Mouse (Mus musculus) CH12.LX (cell line): ENCODE measurements around the gene Xlr3b. TPM values are rescaled to one million over a fixed set of nuclear protein-coding genes. Genes with fewer than 3 reads are reported as not detected.
"Not testable (repeated sequence)": the region's sequence is repeated elsewhere in the genome, so short reads cannot be mapped to it uniquely, and the experiment has no call there.

Experiments
- DNase-seq: peaks from one replicate; pipeline ENCODE4 v3.0.0-alpha.2; 2013; ENCODE audit errors: extremely low read depth
- H3K27ac ChIP-seq: 2 replicates; pipeline ENCODE4 v1.5.1; 2012; ENCODE audit warnings: low read depth, mild to moderate bottlenecking, control low read depth, moderate library complexity; ENCODE audit not compliant: insufficient read depth
- H3K27me3 ChIP-seq: replicated peaks from 2 replicates; pipeline ENCODE3; 2012; ENCODE audit warnings: inconsistent platforms
- H3K36me3 ChIP-seq, 2 experiments: replicated peaks in 1 of 2; 2 replicates each; pipeline versions ENCODE3 to v1.6.1; 2012; ENCODE audit warnings: inconsistent platforms in 1 of 2, low read length in 1 of 2, mild to moderate bottlenecking in 1 of 2, mixed read lengths in 1 of 2, moderate library complexity in 1 of 2; ENCODE audit not compliant: control insufficient read depth in 1 of 2, insufficient read depth in 1 of 2
- H3K4me1 ChIP-seq, 2 experiments: 2 replicates each; pipeline ENCODE4 v1.6.1; 2012; ENCODE audit warnings: inconsistent platforms in 1 of 2, moderate library complexity in 1 of 2; ENCODE audit not compliant: insufficient read depth in 2 of 2, control insufficient read depth in 1 of 2
- H3K4me2 ChIP-seq: 2 replicates; pipeline ENCODE4 v1.6.1; 2012; ENCODE audit warnings: low read depth, mild to moderate bottlenecking, control low read depth; ENCODE audit not compliant: poor library complexity, insufficient read depth, severe bottlenecking
- H3K4me3 ChIP-seq, 3 experiments: fragments of 150-350 bp in 1 of 3; sonication (generic) in 1 of 3; replicated peaks in 1 of 3; 2 replicates each; pipeline versions ENCODE3 to v1.5.1; 2011 to 2012; ENCODE audit warnings: low read depth in 2 of 3, low read length in 2 of 3, mild to moderate bottlenecking in 2 of 3, moderate library complexity in 2 of 3, control low read depth in 1 of 3, improper control_type of control experiment in 1 of 3, inconsistent platforms in 1 of 3, mixed read lengths in 1 of 3; ENCODE audit not compliant: poor library complexity in 1 of 3
- H3K79me2 ChIP-seq: replicated peaks from 2 replicates; pipeline ENCODE4 v1.6.1; 2012; ENCODE audit warnings: mild to moderate bottlenecking, moderate library complexity; ENCODE audit not compliant: control insufficient read depth, poor library complexity, insufficient read depth, severe bottlenecking; ENCODE audit errors: extremely low read depth
- H3K9ac ChIP-seq: 2 replicates; pipeline ENCODE4 v1.6.1; 2012; ENCODE audit warnings: low read depth, mild to moderate bottlenecking, control low read depth, moderate library complexity; ENCODE audit not compliant: insufficient read depth
- H3K9me3 ChIP-seq: replicated peaks from 2 replicates; pipeline ENCODE3; 2012; ENCODE audit warnings: low read length, inconsistent platforms, mixed read lengths
- EP300 ChIP-seq: IDR thresholded peaks from 2 replicates; pipeline ENCODE4 v1.6.1; 2011; ENCODE audit warnings: low read length, improper control_type of control experiment
- IRF4 ChIP-seq: IDR thresholded peaks from 2 replicates; pipeline ENCODE4 v1.6.1; 2014; ENCODE audit warnings: low read depth, mild to moderate bottlenecking, inconsistent platforms, low read length, improper control_type of control experiment
- JUN ChIP-seq: IDR thresholded peaks from 2 replicates; pipeline ENCODE4 v1.6.1; 2011; ENCODE audit warnings: low read depth, mild to moderate bottlenecking, low read length, improper control_type of control experiment, moderate library complexity; ENCODE audit not compliant: insufficient read depth
- JUND ChIP-seq: conservative IDR thresholded peaks from 2 replicates; pipeline ENCODE4 v1.6.1; 2011; ENCODE audit warnings: low read depth, low read length, improper control_type of control experiment
- NRF1 ChIP-seq: IDR thresholded peaks from 2 replicates; pipeline ENCODE4 v1.6.1; 2014; ENCODE audit warnings: low read depth, mild to moderate bottlenecking, inconsistent platforms, low read length, improper control_type of control experiment, moderate library complexity
- PAX5 ChIP-seq: IDR thresholded peaks from 2 replicates; pipeline ENCODE4 v1.6.1; 2012; ENCODE audit warnings: low read length, inconsistent platforms, mixed read lengths
- POLR2A ChIP-seq: IDR thresholded peaks from 2 replicates; pipeline ENCODE4 v1.6.1; 2011; ENCODE audit warnings: low read depth, mild to moderate bottlenecking, improper control_type of control experiment, low read length
- POLR2AphosphoS2 ChIP-seq: IDR thresholded peaks from 2 replicates; pipeline ENCODE4 v1.6.1; 2011; ENCODE audit warnings: low read depth, low read length, improper control_type of control experiment
- SMC3 ChIP-seq: IDR thresholded peaks from 2 replicates; pipeline ENCODE4 v1.6.1; 2011; ENCODE audit warnings: low read depth, low read length, improper control_type of control experiment
- TCF12 ChIP-seq: IDR thresholded peaks from 2 replicates; pipeline ENCODE4 v1.6.1; 2014; ENCODE audit warnings: low read depth, mild to moderate bottlenecking, inconsistent platforms, low read length, improper control_type of control experiment
- ZNF384 ChIP-seq: IDR thresholded peaks from 2 replicates; pipeline ENCODE4 v1.6.1; 2012; ENCODE audit warnings: low read depth, low read length, improper control_type of control experiment, inconsistent platforms
- dilution Hi-C: fragments of 300-500 bp; cut with MboI; formaldehyde crosslinking; loops from 2 replicates; pipeline ENCODE4 v1.14.3; 2020; ENCODE audit warnings: low sequenced_read_pairs; ENCODE audit not compliant: extremely low pct_unique_long_range_greater_than_20kb, extremely low pct_ligation_motif_present
- in situ Hi-C: fragments of 300-500 bp; cut with MboI; formaldehyde crosslinking; loops from 3 replicates; pipeline ENCODE4 v1.14.3; 2019; ENCODE audit warnings: low sequenced_read_pairs, low pct_ligation_motif_present, low pct_unique_long_range_greater_than_20kb, mixed read lengths
- polyA plus RNA-seq: library from polyadenylated mRNA; unstranded; fragments of >175 nt; gene quantifications from 2 replicates; pipeline ENCODE4 v1.2.1, GENCODE M21; 2012; ENCODE audit warnings: low read depth; ENCODE audit not compliant: insufficient read length
- total RNA-seq, 2 experiments: library from RNA; depleted of rRNA; stranded (reverse); fragments of 300-350 nt in 1 of 2; fragments of >200 nt in 1 of 2; gene quantifications; 2 replicates each; pipeline ENCODE4 v1.2.3; 2012 to 2014

The Xlr3b gene
- total and polyA plus RNA-seq, 3 experiments: 1.8 to 3.1 (median 2.3) TPM

- Histone ChIP-seq H3K36me3 (no peaks in the 10 kb centered on the region), H3K4me3 (peak overlapping the region; percentile 48 to 87 (median 70)), H3K4me1 (no peaks in the 10 kb centered on the region), H3K27me3 (no peaks in the 10 kb centered on the region), H3K9me3 (no peaks in the 10 kb centered on the region), H3K9ac (peak overlapping the region; percentile 68), H3K4me2 (peak overlapping the region; percentile 87), H3K79me2 (no peaks in the 10 kb centered on the region), H3K27ac (no peak overlapping the region)
- TF ChIP-seq EP300 (no peak), SMC3 (no peak), JUND (no peak), ZNF384 (no peak), PAX5 (no peak), TCF12 (no peak), JUN (no peak), IRF4 (no peak), POLR2AphosphoS2 (no peak)
- dilution Hi-C loops (no loop called here), in situ Hi-C loops (loop anchor here (25.0 kb wide), 1 partner anchor 183 kb away; the partner anchor contains the start of gene Zfp92)
- no peak for DNase-seq
Measured at GRCm38 (mm10) chrX:73229288-73229687, 37.3 kb downstream of the Xlr3b start.

- DNase-seq, dilution Hi-C loops, H3K36me3 ChIP-seq, H3K79me2 ChIP-seq, H3K9me3 ChIP-seq, H3K27ac ChIP-seq, H3K27me3 ChIP-seq, H3K4me1 ChIP-seq: not testable (repeated sequence)
- in situ Hi-C loops: loop anchor here (25.0 kb wide), 1 partner anchor 169 kb away; the partner anchor contains the start of gene Zfp92
- H3K9ac ChIP-seq: peak within 1 kb of the TSS; percentile 33; the same call in 1 of the 2 replicates
- H3K4me3 ChIP-seq: peak within 1 kb of the TSS; percentile 38 to 61 (median 40)
- peak; percentile 58 for TF ChIP-seq NRF1
- peak; percentile 38 for TF ChIP-seq POLR2A
- H3K4me2 ChIP-seq: peak within 1 kb of the TSS; percentile 4; the same call in 1 of the 2 replicates
Measured at GRCm38 (mm10) chrX:73242821-73243325, 50.9 kb downstream of the Xlr3b start, which contains the start of gene Xlr4c. TSS of gene Xlr4c (minus strand) at chrX:73243130.

Other genes starting within 250 kb of the Xlr3b start
- gene Zfp185, start 204.9 kb upstream of the Xlr3b start, total RNA-seq (2012; rRNA removed): not detected in 2 replicates
- not detected in 2 replicates for gene Zfp185, start 204.9 kb upstream of the Xlr3b start, total RNA-seq (2014; rRNA removed)
- gene Zfp185, start 204.9 kb upstream of the Xlr3b start, polyA plus RNA-seq: not detected in 2 replicates
- 0.08 TPM in 1 of 2 replicates, not detected in the other for gene Pnma5, start 155.1 kb upstream of the Xlr3b start, total RNA-seq (2012; rRNA removed)
- gene Pnma5, start 155.1 kb upstream of the Xlr3b start, total RNA-seq (2014; rRNA removed): 0.07 TPM in 1 of 2 replicates, not detected in the other
- 0.38 TPM in 1 of 2 replicates, not detected in the other for gene Pnma5, start 155.1 kb upstream of the Xlr3b start, polyA plus RNA-seq
- not detected in 2 replicates for gene Pnma3, start 127.4 kb upstream of the Xlr3b start, total RNA-seq (2012; rRNA removed)
- not detected in 2 replicates for gene Pnma3, start 127.4 kb upstream of the Xlr3b start, total RNA-seq (2014; rRNA removed)
- not detected in 2 replicates for gene Pnma3, start 127.4 kb upstream of the Xlr3b start, polyA plus RNA-seq
- gene Xlr4a, start 109.7 kb upstream of the Xlr3b start, total RNA-seq (2012; rRNA removed): 1.3 and 2.3 TPM in 2 replicates
- 0.39 and 1.7 TPM in 2 replicates for gene Xlr4a, start 109.7 kb upstream of the Xlr3b start, total RNA-seq (2014; rRNA removed)
- 0.95 TPM in 1 of 2 replicates, not detected in the other for gene Xlr4a, start 109.7 kb upstream of the Xlr3b start, polyA plus RNA-seq
- 18.5 and 24.1 TPM in 2 replicates for gene Xlr3a, start 95.1 kb upstream of the Xlr3b start, total RNA-seq (2012; rRNA removed)
- gene Xlr3a, start 95.1 kb upstream of the Xlr3b start, total RNA-seq (2014; rRNA removed): 18.1 and 19.5 TPM in 2 replicates
- 10.5 and 13.6 TPM in 2 replicates for gene Xlr3a, start 95.1 kb upstream of the Xlr3b start, polyA plus RNA-seq
- gene Gm14685, start 75.2 kb upstream of the Xlr3b start, total RNA-seq (2012; rRNA removed): 0.17 and 0.55 TPM in 2 replicates
- 0.47 and 0.59 TPM in 2 replicates for gene Gm14685, start 75.2 kb upstream of the Xlr3b start, total RNA-seq (2014; rRNA removed)
- 1.1 and 1.5 TPM in 2 replicates for gene Gm14685, start 75.2 kb upstream of the Xlr3b start, polyA plus RNA-seq
- gene Xlr5b, start 43.4 kb upstream of the Xlr3b start, total RNA-seq (2012; rRNA removed): not detected in 2 replicates
- not detected in 2 replicates for gene Xlr5b, start 43.4 kb upstream of the Xlr3b start, total RNA-seq (2014; rRNA removed)
- not detected in 2 replicates for gene Xlr5b, start 43.4 kb upstream of the Xlr3b start, polyA plus RNA-seq
- gene DXBay18, start 42.8 kb upstream of the Xlr3b start, total RNA-seq (2012; rRNA removed): 0.08 and 0.21 TPM in 2 replicates
- 0.15 TPM in 1 of 2 replicates, not detected in the other for gene DXBay18, start 42.8 kb upstream of the Xlr3b start, total RNA-seq (2014; rRNA removed)
- gene DXBay18, start 42.8 kb upstream of the Xlr3b start, polyA plus RNA-seq: 0.43 TPM in 1 of 2 replicates, not detected in the other
- gene Spin2d, start 15.2 kb upstream of the Xlr3b start, total RNA-seq (2012; rRNA removed): not detected in 2 replicates
- not detected in 2 replicates for gene Spin2d, start 15.2 kb upstream of the Xlr3b start, total RNA-seq (2014; rRNA removed)
- not detected in 2 replicates for gene Spin2d, start 15.2 kb upstream of the Xlr3b start, polyA plus RNA-seq
- 29.5 and 36.0 TPM in 2 replicates for gene Xlr4b, start 22.1 kb downstream of the Xlr3b start, total RNA-seq (2012; rRNA removed)
- 107 and 126 TPM in 2 replicates for gene Xlr4b, start 22.1 kb downstream of the Xlr3b start, total RNA-seq (2014; rRNA removed)
- 65.7 and 68.6 TPM in 2 replicates for gene Xlr4b, start 22.1 kb downstream of the Xlr3b start, polyA plus RNA-seq
- gene F8a, start 36.1 kb downstream of the Xlr3b start, total RNA-seq (2012; rRNA removed): 3.5 and 4.9 TPM in 2 replicates
- 3.5 and 4.9 TPM in 2 replicates for gene F8a, start 36.1 kb downstream of the Xlr3b start, total RNA-seq (2014; rRNA removed)
- gene F8a, start 36.1 kb downstream of the Xlr3b start, polyA plus RNA-seq: 3.7 and 5.0 TPM in 2 replicates
- gene Xlr4c, start 50.9 kb downstream of the Xlr3b start, total RNA-seq (2012; rRNA removed): 35.6 and 38.0 TPM in 2 replicates
- gene Xlr4c, start 50.9 kb downstream of the Xlr3b start, total RNA-seq (2014; rRNA removed): 75.0 and 97.6 TPM in 2 replicates
- gene Xlr4c, start 50.9 kb downstream of the Xlr3b start, polyA plus RNA-seq: 61.1 and 67.8 TPM in 2 replicates
- gene Xlr3c, start 73.2 kb downstream of the Xlr3b start, total RNA-seq (2012; rRNA removed): 12.7 and 12.9 TPM in 2 replicates
- gene Xlr3c, start 73.2 kb downstream of the Xlr3b start, total RNA-seq (2014; rRNA removed): 4.5 and 6.0 TPM in 2 replicates
- gene Xlr3c, start 73.2 kb downstream of the Xlr3b start, polyA plus RNA-seq: 2.3 and 3.9 TPM in 2 replicates
- gene Xlr5a, start 100.8 kb downstream of the Xlr3b start, total RNA-seq (2012; rRNA removed): not detected in 2 replicates
- gene Xlr5a, start 100.8 kb downstream of the Xlr3b start, total RNA-seq (2014; rRNA removed): 0.20 TPM in 1 of 2 replicates, not detected in the other
- not detected in 2 replicates for gene Xlr5a, start 100.8 kb downstream of the Xlr3b start, polyA plus RNA-seq
- gene Xlr5c, start 100.8 kb downstream of the Xlr3b start, total RNA-seq (2012; rRNA removed): 0.13 and 0.17 TPM in 2 replicates
- gene Xlr5c, start 100.8 kb downstream of the Xlr3b start, total RNA-seq (2014; rRNA removed): 0.16 and 0.38 TPM in 2 replicates
- 0.51 and 0.63 TPM in 2 replicates for gene Xlr5c, start 100.8 kb downstream of the Xlr3b start, polyA plus RNA-seq
- not detected in 2 replicates for gene Gm45015, start 144.6 kb downstream of the Xlr3b start, total RNA-seq (2012; rRNA removed)
- not detected in 2 replicates for gene Gm45015, start 144.6 kb downstream of the Xlr3b start, total RNA-seq (2014; rRNA removed)
- not detected in 2 replicates for gene Gm45015, start 144.6 kb downstream of the Xlr3b start, polyA plus RNA-seq
- 15.5 and 16.1 TPM in 2 replicates for gene Zfp275, start 150.4 kb downstream of the Xlr3b start, total RNA-seq (2012; rRNA removed)
- 19.1 and 19.9 TPM in 2 replicates for gene Zfp275, start 150.4 kb downstream of the Xlr3b start, total RNA-seq (2014; rRNA removed)
- gene Zfp275, start 150.4 kb downstream of the Xlr3b start, polyA plus RNA-seq: 15.1 and 17.9 TPM in 2 replicates
- not detected in 2 replicates for gene Gm18336, start 206.5 kb downstream of the Xlr3b start, total RNA-seq (2012; rRNA removed)
- gene Gm18336, start 206.5 kb downstream of the Xlr3b start, total RNA-seq (2014; rRNA removed): not detected in 2 replicates
- not detected in 2 replicates for gene Gm18336, start 206.5 kb downstream of the Xlr3b start, polyA plus RNA-seq
- 0.04 TPM in 2 replicates for gene Zfp92, start 218.9 kb downstream of the Xlr3b start, total RNA-seq (2012; rRNA removed)
- not detected in 2 replicates for gene Zfp92, start 218.9 kb downstream of the Xlr3b start, total RNA-seq (2014; rRNA removed)
- gene Zfp92, start 218.9 kb downstream of the Xlr3b start, polyA plus RNA-seq: not detected in 2 replicates
- not detected in 2 replicates for gene Trex2, start 243.1 kb downstream of the Xlr3b start, total RNA-seq (2012; rRNA removed)
- gene Trex2, start 243.1 kb downstream of the Xlr3b start, total RNA-seq (2014; rRNA removed): not detected in 2 replicates
- not detected in 2 replicates for gene Trex2, start 243.1 kb downstream of the Xlr3b start, polyA plus RNA-seq